Mouse (Mus musculus) retina, embryonic 14.5 days (tissue): ENCODE measurements around the gene Bmpr1a.
A peak's percentile ranks its signal among the peaks of the same experiment; 100 is the strongest.

ENCODE experiments used
- DNase-seq: peaks from one replicate; pipeline ENCODE4 v3.0.0-alpha.2; 2015; ENCODE audit warnings: low spot score

Bmpr1a gene

DNA sequence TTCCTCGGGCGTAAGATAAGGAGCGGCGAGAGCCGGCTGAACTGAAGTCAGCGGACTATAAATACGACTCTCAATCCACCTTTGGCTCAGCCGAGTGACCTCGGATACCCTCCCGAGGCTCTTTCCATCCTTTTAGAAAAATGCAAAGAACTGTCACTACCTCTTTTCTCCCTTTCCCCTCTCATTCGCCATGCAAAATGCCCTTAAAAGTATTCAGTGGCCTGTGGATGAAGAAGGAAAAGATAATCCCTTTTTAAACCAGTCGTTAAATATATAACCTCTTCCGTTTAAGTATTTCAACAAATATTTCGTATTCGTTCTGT lies at the start of gene Bmpr1a:
Bmpr1a (minus strand) TSS at position 17 of the 323 bp plus-strand sequence.
- DNase-seq, result no peak

DNA sequence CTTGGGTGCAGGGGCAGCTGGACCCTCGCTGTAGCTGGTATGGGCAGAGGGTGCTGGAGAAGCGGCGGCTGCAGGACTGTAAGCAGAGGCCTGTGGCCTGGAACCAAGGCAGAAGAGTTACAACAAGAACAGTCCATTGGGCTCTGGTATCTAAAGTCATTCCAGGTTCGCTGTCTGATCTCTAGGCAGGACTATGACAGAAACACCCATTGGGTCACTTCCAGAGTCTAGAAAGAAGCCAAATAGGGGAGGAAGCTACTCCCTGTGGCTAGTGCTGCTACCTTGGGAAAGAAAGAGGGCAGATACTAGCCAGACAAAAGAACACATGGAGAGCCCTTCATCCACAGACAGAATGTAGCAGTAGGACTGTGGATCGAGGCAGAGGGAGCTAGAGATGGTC lies 49.1 kb upstream of the Bmpr1a start:
- DNase-seq, result no peak

DNA sequence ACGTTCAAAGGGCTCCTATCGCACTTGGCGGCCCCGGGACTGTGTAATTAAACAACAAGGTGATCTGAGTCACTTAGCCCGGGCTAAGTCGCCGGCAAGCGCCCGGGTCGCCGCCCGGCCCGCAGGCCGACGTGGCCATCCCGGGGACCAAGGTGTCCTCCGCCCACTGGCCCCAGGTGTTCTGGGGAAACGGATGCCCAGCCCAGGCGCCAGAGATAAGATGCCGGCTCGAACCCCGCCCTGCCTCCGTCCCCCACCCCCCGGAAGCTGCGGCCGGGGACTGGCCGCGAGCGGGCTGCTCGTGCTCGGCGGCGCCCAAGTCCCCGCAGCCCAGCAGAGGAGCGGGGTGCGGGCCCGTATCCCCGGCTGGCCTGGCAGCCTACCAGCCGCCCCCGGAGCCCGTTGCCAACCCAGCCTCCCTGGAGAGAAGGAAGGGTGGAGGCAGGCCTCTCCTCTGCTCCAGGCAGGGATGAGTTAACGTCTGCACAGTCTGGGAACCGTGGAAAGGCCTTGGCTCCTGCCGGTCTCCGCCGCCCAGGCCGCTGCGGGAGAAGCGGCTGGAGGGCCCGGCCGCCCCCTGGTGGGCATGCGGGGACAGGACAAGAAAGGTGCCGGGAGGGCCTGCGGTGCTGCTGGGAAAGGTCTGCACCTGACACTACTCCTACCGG lies 46.0 kb upstream of the Bmpr1a start:
- DNase-seq, result peak; percentile 95

DNA sequence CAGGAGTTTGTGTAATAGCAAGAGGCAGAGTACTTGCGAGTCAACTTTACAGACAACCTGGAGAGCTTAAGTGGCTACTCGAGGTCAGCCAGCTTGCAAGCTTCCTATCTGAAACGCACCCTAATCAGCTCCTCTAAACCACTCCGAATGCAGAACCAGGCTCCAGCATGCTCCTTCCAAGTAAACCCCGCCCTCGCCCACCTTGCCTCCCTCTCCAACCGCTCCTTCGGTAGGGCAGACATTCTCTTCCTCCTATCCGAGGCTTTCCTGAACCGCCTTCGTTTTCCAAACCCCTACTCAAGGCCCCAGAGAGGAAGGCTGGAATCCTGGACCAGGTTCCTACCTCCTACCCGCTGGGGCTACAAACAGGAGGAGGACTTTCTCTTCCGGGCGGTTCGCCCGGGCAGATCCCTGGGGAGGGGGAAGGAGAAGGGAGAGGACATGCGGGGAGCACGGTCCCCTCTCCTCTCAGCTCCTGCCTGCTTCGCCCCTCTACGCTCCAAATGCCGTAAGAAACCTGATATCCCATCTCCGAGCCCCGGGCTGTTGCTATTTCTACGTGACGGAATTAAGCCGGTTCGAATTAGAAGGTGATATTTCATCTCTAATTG lies 45.4 kb upstream of the Bmpr1a start:
- DNase-seq, result peak; percentile 65

DNA sequence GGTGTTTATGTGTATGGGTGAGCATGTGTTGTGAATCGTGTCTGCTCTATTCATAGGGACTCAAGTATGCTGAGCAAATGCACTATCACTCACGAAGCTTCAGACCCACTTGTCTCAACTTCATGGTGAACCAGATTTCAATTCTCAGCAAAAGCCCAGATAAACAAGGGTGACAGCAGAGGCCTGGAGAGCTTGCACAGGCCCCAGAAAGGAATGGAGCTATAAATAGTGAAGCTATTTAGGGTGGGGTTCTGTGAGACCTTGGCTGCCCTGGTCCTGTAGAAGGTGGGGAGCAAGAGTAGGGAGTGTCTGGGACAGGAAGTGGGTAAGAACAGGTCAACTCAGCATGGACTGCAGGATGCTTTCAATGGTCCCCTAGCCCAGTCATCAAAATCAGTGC lies 41.4 kb upstream of the Bmpr1a start:
- DNase-seq, result no peak

DNA sequence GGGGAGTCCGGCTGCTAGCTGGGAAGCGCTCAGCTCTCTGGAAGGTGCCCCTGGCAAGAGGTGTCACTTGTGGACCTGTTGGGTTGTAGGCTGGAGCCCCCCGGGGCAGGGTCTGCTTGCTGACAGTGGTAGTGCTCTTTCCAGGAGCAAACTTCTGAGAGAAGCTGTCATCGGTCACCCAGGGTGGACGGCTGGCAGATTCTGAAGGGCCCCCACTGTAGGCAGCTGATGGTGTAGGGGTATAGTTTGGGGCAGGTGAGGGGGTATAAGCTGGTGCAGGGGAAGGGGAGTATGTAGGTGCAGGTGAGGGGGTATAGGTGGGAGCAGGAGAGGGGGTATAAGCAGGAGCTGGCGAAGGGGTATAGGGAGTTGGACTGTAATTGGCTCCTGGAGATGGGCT lies 40.9 kb upstream of the Bmpr1a start:
- no peak for DNase-seq

DNA sequence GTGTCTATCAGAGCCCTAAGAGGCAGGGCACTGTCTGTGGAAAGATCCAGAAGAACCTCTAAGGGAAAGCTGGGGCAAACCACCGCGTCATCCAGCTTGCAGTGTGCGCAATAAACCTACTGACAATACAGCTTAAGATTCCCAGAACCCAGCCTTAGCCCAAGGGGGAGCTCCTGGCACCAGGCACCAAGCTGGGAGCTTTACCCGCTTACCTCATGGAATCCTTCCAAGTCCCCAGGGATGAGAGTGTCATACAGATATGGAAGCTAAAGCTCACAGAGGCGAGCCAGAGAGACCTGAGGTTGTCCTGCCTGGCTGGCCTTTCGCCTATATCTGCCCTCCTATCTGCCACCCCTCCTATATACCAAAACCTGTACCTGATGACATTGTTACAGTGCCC lies 40.5 kb upstream of the Bmpr1a start:
- no peak for DNase-seq

DNA sequence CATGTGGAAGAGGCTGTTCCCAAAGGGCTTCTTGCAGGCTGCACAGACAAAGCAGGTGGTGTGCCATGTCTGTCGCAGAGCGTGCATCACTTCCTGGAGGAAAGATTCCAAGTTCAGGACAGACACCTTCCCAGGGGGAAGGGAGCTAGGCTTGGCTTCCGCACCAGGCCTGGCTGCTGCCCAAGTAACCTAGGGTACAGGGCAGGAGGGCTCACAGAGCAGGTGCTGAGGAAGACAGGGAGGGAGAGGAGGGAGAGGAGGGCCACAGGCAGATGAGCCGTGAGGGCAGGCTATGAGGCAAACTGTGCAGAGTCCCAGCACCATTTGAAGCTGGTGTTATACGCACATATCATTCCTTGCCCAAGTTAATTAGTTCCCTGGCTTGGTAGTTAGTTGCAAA lies 38.8 kb upstream of the Bmpr1a start:
- DNase-seq, result no peak

DNA sequence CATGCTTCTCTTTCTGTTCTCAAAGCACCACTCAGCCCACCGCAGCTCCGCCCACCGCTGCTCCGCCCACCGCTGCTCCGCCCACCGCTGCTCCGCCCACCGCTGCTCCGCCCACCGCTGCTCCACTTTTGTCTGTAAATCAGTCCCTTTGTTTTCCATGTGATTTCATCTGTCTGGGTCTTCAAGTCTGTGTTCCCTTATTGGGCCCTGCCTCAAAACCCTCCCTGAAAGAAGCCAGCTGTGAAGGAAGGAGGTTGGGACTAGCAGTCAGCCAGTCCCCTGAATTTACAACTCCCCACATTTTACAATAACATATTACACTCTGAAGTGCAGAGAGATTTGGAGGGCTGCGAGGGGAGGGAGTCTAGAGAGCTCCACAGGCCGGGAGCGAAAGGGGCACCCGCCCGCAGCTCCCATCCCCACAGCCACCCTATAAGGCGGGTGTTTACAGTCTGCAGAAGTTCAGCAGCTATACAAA lies 37.6 kb upstream of the Bmpr1a start:
- peak; percentile 28 for DNase-seq

DNA sequence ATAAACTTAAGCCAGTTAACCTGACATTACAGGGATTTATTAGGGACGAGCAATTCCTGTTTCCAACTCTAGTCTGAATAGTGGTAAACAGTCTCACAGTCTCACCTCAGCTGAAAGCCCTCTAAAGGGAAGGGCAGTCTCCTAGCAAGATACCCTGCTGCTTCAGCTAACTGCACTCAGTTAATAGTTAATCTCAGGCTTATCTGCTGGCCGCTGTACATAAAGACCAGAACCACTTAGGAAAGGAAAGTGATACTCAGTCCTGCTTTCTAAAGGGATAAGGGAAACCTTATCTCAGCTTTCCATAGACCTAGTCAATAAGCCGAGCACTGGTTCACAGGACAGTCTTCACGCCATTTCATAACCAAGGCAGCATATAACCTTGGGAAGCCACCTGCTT lies 32.7 kb upstream of the Bmpr1a start:
- DNase-seq, result no peak

DNA sequence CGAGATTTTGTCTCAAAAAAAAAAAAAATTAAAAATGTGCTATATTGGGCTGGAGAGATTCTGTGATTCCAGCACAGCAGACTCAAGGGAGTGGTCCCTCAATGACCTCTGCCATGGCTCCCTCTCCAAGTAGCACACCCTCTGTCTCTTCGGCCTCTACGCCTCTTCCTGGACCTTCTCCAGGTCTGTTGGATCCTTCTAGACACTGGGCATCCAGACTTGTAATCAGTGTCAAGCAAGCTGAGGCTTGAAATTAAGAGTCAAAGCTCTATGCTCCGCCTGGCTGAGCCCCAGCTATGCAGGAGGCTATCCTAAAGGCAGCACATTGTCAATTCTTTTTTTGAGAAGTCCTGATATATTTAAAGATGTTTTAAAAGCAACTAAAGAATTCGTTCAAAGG lies 30.4 kb upstream of the Bmpr1a start:
- DNase-seq, result no peak

DNA sequence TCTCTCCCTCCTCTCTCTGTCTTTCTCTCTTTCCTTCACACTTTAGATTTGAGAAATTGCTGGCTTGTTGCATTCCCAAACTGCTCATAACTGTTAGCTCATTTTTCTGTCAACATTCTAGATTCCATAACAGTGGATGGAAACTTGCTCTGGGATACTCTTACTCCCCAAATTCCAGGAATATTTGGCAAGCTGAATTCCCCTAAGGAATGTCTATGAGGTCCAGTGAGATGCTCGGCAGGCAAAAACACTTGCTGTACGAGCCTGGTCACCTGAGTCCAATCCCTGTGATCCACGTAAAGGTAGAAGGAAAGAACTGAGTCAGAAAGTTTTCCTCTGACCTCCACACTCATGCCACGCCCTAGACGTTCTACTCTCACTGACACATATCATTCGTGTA lies 29.4 kb upstream of the Bmpr1a start:
- DNase-seq, result no peak

DNA sequence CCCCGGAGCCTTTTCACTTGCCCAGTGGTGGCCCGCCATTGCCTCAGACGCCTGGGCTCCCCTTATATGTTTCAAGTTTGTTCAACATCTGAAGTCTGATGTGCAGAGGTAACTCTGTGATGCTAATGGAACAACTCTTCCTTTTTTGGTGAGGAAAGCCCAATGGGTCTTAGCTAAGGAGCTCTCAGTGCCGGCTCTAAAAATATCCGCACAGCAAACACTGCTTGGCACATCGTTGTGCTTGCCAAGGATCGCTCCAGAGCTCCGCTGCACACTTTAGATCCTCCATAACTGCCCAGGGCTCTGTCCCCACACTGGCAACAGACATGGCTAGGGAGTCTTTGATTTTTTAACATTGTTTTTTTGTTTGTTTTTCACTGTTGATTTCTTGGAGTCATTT lies 25.7 kb upstream of the Bmpr1a start:
- DNase-seq, result no peak

DNA sequence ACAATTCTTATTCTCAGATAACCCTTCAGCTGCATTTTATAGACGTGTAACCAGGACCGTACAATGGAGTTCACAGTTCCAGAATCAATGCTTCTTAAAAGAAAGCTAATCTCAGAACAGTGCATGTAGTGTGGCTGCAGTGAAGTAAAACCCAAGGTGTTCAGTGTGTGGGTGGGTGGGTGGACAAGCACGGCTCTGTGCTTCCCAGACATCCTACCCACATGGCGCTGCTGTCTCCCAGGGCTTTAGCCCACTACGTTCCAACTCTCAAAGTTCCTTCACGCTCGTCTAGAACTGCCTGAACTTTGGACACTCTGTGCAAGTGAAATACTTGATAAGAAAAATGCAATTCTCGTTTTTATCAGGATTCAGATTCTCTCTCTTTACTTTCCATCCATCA lies 19.6 kb upstream of the Bmpr1a start, which contains the start of gene 9230112D13Rik:
9230112D13Rik (minus strand) TSS at position 101 of the 400 bp plus-strand sequence.
- no peak for DNase-seq

DNA sequence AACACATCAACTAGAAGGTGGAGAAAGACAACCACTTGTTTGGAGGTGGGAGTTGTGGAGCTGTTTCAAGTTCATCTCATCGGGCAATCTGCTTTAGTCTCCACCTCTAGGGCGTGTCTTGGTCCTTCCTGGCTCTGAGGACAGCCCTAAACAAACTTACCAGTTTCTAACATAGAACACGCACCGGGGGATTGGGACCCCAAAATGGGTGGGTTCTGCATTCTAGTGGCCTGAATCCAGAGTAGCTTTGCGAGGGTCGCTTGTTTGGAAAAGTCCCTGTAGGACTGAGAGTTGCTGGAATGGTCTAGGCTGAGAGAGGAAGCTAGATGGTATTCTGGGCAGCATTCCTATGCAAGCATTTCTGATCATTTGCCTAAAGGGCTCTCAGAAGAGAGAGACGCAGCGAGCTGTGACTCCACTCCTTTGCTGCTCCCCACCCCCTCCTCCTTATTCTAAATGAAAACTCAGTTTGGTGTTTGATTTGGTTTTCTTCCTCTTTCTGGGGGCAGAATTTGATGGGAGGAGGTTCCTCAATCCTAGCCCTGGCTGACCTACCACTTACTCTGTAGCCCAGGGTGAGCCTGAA lies 14.9 kb upstream of the Bmpr1a start:
- DNase-seq, result no peak

DNA sequence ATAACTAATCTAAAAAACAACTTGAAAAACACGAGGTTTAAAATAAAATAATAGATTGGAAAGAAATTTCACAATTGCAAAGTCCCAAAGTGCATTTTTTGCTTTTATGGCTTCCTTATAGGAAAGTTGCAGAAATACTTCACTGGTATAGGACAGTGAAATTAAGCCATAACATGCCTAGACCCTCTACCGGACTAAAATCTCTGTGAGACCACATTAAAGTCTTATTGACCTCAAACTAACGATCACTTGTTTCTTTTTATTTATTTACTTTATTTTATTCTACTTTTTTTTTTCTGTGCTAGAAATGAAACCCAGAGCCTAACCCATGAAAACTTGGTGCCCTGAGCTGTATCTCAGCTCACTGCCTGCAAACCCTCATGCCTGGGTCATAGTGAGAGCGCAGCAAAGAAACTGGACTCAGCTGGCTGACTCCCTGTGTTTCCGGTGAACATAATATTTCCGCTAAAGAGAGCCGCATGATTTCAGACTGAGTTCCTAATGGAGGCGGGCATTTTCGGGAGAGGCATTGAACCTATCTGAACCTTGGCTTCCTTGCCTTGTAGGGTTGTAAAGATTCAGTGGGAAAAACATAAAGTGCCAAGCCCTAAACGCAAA lies 13.9 kb upstream of the Bmpr1a start:
- no peak for DNase-seq

DNA sequence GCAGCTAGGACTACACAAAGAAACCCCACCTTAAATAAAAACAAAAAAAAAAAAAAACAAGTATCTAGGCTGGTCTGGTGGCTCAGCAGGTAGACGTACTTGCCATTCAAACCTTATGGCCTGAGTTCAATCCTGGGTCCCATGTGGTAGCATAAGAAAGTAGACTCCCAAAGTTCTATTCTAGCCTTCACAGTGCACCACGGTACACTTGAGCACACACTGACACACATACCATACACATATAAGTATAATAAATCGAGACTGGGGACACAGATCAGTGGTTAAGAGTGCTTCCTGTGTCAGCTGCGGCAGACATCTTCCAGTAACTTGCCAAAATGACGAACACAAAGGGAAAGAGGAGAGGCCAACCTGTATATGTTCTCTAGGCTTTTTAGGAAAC lies 12.7 kb upstream of the Bmpr1a start:
- DNase-seq, result no peak

DNA sequence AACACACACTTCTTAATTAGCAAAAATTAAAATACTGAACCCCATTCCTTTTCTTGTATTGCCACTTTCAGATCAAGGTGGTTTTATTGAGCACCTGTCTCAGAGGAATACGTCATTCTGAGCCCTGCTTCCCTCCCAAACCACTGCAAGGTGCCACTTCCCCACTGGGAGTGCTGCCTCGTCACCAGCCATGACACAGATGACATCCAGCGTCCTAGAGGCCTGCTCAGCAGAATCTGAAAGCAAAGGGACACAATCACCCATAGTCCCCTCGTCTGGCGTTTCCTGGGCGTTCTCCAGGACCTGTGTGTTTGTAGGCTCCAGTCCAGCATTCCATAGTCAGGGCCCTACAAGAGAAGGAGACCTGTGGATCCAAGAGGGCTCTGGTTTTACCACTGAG lies 11.0 kb upstream of the Bmpr1a start:
- DNase-seq, result no peak

DNA sequence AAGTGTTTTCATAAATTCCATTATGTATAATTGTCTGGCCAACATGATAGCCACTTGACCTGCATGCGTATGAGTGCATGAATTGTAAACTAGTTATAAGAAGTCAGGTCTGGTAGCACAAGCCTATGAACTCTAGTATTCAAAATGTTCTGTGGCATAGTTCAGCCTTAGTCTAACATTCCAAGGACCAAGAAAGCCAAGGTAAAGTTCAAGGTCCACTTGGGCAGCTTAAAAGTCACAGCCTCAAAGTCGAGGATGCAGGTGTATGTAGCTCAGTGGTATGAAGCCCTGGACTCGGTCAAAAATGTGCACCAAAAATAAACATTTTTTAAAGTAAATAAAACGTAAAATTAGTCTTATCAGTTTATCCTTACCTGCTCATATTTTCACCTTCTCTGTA lies 9.5 kb upstream of the Bmpr1a start:
- DNase-seq, result no peak

DNA sequence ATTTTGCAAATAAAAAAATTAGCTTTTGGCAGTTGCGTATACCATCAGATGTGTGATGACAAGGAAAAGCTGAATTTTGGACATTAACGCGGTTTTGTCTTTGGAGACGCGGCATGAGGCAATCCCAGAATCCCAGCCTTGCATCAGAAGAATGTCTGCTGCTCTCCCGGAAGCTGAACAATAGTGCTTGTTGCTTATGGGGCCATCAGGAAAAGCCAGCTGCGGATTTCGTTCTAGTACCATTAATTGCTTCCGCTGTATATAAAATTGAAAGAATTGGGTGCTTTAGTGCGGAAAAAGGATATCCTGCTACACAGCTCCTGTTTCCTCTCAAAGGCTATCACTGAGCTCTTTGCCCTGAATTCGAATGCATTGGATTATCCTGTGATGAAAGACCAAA lies 8.8 kb upstream of the Bmpr1a start:
- no peak for DNase-seq

DNA sequence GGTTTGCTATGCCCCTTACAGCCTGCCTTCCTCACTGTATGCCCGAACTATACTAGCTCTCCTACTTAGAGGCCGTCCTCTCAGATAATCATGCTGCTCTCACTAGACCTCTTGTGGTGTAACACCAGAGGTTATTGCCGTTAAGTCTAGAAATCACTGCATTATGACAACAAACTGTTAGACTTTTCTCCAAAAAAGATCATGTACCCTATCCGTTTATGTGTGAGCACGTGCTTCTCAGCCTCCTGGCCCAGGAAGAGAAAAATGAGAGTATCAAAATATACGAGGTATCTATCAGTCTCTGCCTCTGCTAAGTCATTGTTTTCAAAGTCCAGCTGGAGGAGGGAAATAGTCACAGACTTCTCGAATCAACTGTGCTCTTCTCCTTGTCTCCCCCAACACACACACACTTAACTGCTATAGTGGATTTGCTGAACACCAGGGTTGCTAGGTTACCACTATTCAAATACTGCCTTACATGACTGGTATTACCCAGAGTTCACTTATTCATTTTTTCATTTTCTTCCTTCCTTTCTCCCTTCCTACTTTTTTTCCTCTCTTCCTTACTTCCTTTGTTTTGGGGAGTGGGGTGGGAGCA lies 5.8 kb upstream of the Bmpr1a start:
- DNase-seq, result no peak

DNA sequence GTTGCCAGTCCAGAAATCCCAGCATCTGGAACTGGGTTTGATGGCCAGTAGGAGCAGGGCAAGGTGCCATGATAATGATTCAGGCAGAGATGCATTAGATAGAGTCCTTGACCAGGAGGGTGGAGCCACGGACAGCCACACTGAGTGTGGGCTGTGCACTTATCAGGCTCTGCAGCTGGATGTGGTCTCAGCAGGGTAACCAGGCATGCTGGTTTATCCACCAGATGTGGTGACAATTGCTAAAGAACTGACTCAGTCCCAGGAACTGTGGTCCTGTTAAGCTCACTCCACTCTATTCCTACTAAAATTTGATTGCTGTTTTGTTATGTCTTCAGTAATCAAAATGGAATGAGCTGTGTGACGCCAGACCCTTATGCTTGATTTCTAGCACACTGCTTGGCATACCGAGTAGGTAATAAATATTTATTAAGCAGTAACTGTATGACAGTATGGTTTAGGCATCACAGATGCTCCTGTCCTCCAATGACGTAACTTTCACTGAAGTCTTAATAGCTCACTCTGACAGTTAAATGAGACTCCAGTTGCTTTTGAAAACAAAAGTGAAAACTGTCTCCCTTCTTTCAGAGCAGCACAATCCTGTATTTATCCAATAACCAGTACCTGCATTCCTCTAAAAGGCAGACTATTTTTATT lies 5.2 kb upstream of the Bmpr1a start:
- no peak for DNase-seq
